In genomic region chr14:122902884-122903283, GRCm38 (mm10) we compare ENCODE assay signal across 9 mouse cellular contexts. TPM values are rescaled to one million over a fixed set of nuclear protein-coding genes. Genes with fewer than 3 reads are reported as not detected.
A peak's percentile ranks its signal among the peaks of the same experiment; 100 is the strongest.
DNase-seq lines count a peak whose midpoint lies in the region; ATAC-seq and TF ChIP-seq lines count a peak whose summit lies in the region.
"Had no signal": no experiment of that assay in that cellular context is flagged by ENCODE, and none has a peak within 500 bp of the region (broad histone marks: within the 10 kb centered on the region; RNA-seq: fewer than 3 reads in every experiment).

No protein-coding gene starts in this region.

- no peak overlapping the region for H3K27ac ChIP-seq in forebrain, embryonic 10.5 days
- no peak overlapping the region for H3K27ac ChIP-seq in forebrain, embryonic 11.5 days (ENCODE audit: low read depth, low read length)
- H3K27ac ChIP-seq in cortical plate, adult 2 months (ENCODE audit: insufficient read depth, low read length): peak overlapping the region; percentile 70; the same call in 1 of the 2 replicates
- no peak overlapping the region for H3K27ac ChIP-seq in heart, embryonic 11.5 days (ENCODE audit: low read depth, low read length)

- no peak for TF ChIP-seq CTCF in cortical plate, adult 2 months (IDR thresholded peaks at IDR 0.05; ENCODE audit: extremely low read depth, insufficient read depth, low read length)

- H3K4me2 ChIP-seq in forebrain, embryonic 11.5 days (ENCODE audit: low read depth, low read length, severe bottlenecking): no peak overlapping the region
- no peak overlapping the region for H3K4me2 ChIP-seq in heart, embryonic 11.5 days

- peaks cover 6% of the 10 kb centered on the region for H3K4me1 ChIP-seq in forebrain, embryonic 10.5 days
- H3K4me1 ChIP-seq in forebrain, embryonic 11.5 days (replicated peaks; ENCODE audit: control insufficient read depth, insufficient read depth, low read length): no peaks in the 10 kb centered on the region
- no peaks in the 10 kb centered on the region; the same call in 1 of the 2 replicates for H3K4me1 ChIP-seq in cortical plate, adult 2 months (ENCODE audit: control insufficient read depth, insufficient read depth, low read length)
- H3K4me1 ChIP-seq in heart, embryonic 11.5 days (ENCODE audit: control insufficient read depth, insufficient read depth, low read length): peaks cover 11% of the 10 kb centered on the region

- peak; percentile 14 for DNase-seq in forebrain, embryonic 10.5 days (ENCODE audit: extremely low spot score, low spot score)
- DNase-seq in forebrain, embryonic 11.5 days (ENCODE audit: low spot score): no peak
- DNase-seq in MN1 (ENCODE audit: low spot score): peak; percentile 54
- peak; percentile 93 for DNase-seq in kidney, postnatal 14 days
- DNase-seq in lung, postnatal 10 days: peak; percentile 78
- peak; percentile 71 to 80 for DNase-seq in urinary bladder, postnatal 36 days (ENCODE audit: low spot score in 2 of 2)

- no peak for TF ChIP-seq POLR2A in cortical plate, adult 2 months (IDR thresholded peaks at IDR 0.05; ENCODE audit: extremely low read depth, insufficient read depth, low read length)

- H3K27me3 ChIP-seq in forebrain, embryonic 10.5 days (ENCODE audit: poor library complexity, severe bottlenecking): no peaks in the 10 kb centered on the region
- no peaks in the 10 kb centered on the region for H3K27me3 ChIP-seq in forebrain, embryonic 11.5 days (ENCODE audit: control insufficient read depth, insufficient read depth, low read length)
- H3K27me3 ChIP-seq in heart, embryonic 11.5 days (ENCODE audit: control insufficient read depth, insufficient read depth, low read length): no peaks in the 10 kb centered on the region

- H3K4me3 ChIP-seq in forebrain, embryonic 10.5 days: no peak overlapping the region
- no peak overlapping the region for H3K4me3 ChIP-seq in forebrain, embryonic 11.5 days (ENCODE audit: low read depth, low read length)
- H3K4me3 ChIP-seq in cortical plate, adult 2 months (ENCODE audit: insufficient read depth, low read length): no peak overlapping the region
- no peak overlapping the region for H3K4me3 ChIP-seq in heart, embryonic 11.5 days (ENCODE audit: low read depth, low read length)
- H3K4me3 ChIP-seq: erythroblast, embryonic 14.5 days had no signal

- ATAC-seq in forebrain, embryonic 11.5 days (replicated peaks; ENCODE audit: low FRiP score): no peak
- 0 out of 2 replicates have a peak, but pooled peaks have one; percentile 52 for ATAC-seq in heart, embryonic 11.5 days (replicated peaks; ENCODE audit: insufficient number of reproducible peaks, low FRiP score, low TSS enrichment)

- 87% methylated on average over 4 of the region's 4 CpGs for WGBS in forebrain, embryonic 10.5 days
- 82% methylated on average over 4 of the region's 4 CpGs for WGBS in forebrain, embryonic 11.5 days
- 59% methylated on average over 4 of the region's 4 CpGs for WGBS in heart, embryonic 11.5 days (ENCODE audit: insufficient replicate concordance)

- H3K9ac ChIP-seq in forebrain, embryonic 11.5 days (ENCODE audit: low read length): no peak overlapping the region
- H3K9ac ChIP-seq in heart, embryonic 11.5 days (ENCODE audit: low read depth, low read length): 0 out of 2 replicates have a peak overlapping the region, but pooled peaks have one; percentile 2

- H3K36me3 ChIP-seq in forebrain, embryonic 10.5 days (replicated peaks): no peaks in the 10 kb centered on the region; the same call in 1 of the 2 replicates
- H3K36me3 ChIP-seq in forebrain, embryonic 11.5 days (ENCODE audit: control insufficient read depth, insufficient read depth, low read length): no peaks in the 10 kb centered on the region
- no peaks in the 10 kb centered on the region for H3K36me3 ChIP-seq in heart, embryonic 11.5 days (ENCODE audit: control insufficient read depth, insufficient read depth, low read length)

- peaks cover 9% of the 10 kb centered on the region; the same call in 1 of the 2 replicates for H3K9me3 ChIP-seq in forebrain, embryonic 10.5 days
- no peaks in the 10 kb centered on the region for H3K9me3 ChIP-seq in forebrain, embryonic 11.5 days (ENCODE audit: control insufficient read depth, low read length)
- no peaks in the 10 kb centered on the region for H3K9me3 ChIP-seq in heart, embryonic 11.5 days (replicated peaks; ENCODE audit: control insufficient read depth, low read length)

RNA-seq across cellular contexts. Expression of gene Ggact, which starts 10.7 kb away (rescaled TPM):
- 5.9 and 7.4 TPM in 2 replicates for polyA plus RNA-seq in forebrain, embryonic 10.5 days (2016; fragmentation: Nextera tagmentation; extraction: Ambion mirVana)
- 5.9 and 6.5 TPM in 2 replicates for polyA plus RNA-seq in forebrain, embryonic 11.5 days (2014; fragmentation: Nextera tagmentation; extraction: Ambion mirVana)
- polyA plus RNA-seq in cortical plate, adult 2 months (2012; rRNA removed): 50.5 and 53.2 TPM in 2 replicates
- polyA plus RNA-seq in heart, embryonic 11.5 days (2014; fragmentation: Nextera tagmentation; extraction: Ambion mirVana): 11.6 and 15.0 TPM in 2 replicates
